Mouse (Mus musculus) inflammation-experienced regulatory T-cells, adult 6 months (primary cell): ENCODE measurements around the gene Fcnb. TPM values are rescaled to one million over a fixed set of nuclear protein-coding genes. Genes with fewer than 3 reads are reported as not detected.

Experiments
- polyA plus RNA-seq, 3 experiments: library from polyadenylated mRNA; unstranded; fragments of 100-300 nt; shearing (Covaris generic); gene quantifications; one replicate each; pipeline ENCODE4 v1.2.1; 2017

The Fcnb gene
- polyA plus RNA-seq, 3 experiments from 2014 or later: not detected

Other genes starting within 250 kb of the Fcnb start
- gene Col5a1, start 198.5 kb downstream of the Fcnb start, polyA plus RNA-seq: not detected
- under 1 TPM in 1 of 3 experiments, not detected in 2; 0.12 TPM for gene Olfm1, start 108.1 kb upstream of the Fcnb start, polyA plus RNA-seq